Mouse (Mus musculus) thymus, adult 18-20 months (tissue): ENCODE data around the gene Tas2r110.

Experiments
- DNase-seq, 2 experiments: peaks; one replicate each; pipeline ENCODE4 v3.0.0; 2022; ENCODE audit warnings: mixed read lengths in 2 of 2

The Tas2r110 gene

GRCm38 (mm10) chr6:132867708-132868107 lies at the start of gene Tas2r110:
Tas2r110 (plus strand) TSS chr6:132868008.
- DNase-seq: no peak

- DNase-seq: no peak
Measured at GRCm38 (mm10) chr6:132846842-132847241, 21.0 kb upstream of the Tas2r110 start, which contains the start of gene Tas2r123. Tas2r123 (plus strand) TSS chr6:132847142.

- DNase-seq: no peak
Measured at GRCm38 (mm10) chr6:132855138-132855537, 12.7 kb upstream of the Tas2r110 start, which contains the start of gene Tas2r116. Tas2r116 (plus strand) TSS chr6:132855438.

GRCm38 (mm10) chr6:132892711-132893110 lies 24.9 kb downstream of the Tas2r110 start, which contains the start of gene Tas2r113:
Tas2r113 (plus strand) TSS chr6:132893011.
- DNase-seq: no peak

DNA sequence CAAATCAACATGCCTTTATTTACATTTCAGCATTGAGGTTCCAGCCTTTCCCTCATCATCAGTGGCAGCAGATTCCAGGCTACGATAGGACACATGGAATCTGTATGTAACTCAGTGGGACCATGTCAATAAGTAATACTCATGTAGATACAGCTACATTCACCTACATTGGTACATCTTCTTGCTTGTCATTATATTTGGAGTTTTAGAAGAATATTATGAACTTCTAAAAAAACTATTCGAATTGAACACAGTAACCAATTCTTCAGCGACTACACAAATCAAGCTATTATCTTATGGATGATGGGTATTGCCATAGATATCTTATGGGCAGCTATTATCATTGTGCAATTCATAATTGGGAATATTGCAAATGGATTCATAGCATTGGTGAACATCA lies 41.5 kb downstream of the Tas2r110 start, which contains the start of gene Tas2r125:
Tas2r125 (plus strand) TSS at position 301 of the 400 bp plus-strand sequence.
- DNase-seq: no peak
